Mouse (Mus musculus) hindbrain, embryonic 12.5 days (tissue): ENCODE data around the gene Fcho2. TPM values are rescaled to one million over a fixed set of nuclear protein-coding genes. Genes with fewer than 3 reads are reported as not detected.

Source experiments
- ATAC-seq: fragments of 200-750 bp; cut with Nextera tagmentation; 2 replicates; pipeline ENCODE4 v1.8.0; 2017; ENCODE audit warnings: moderate TSS enrichment; ENCODE audit not compliant: low FRiP score
- H3K27ac ChIP-seq: fragments of 300-500 bp; sonication (generic); 2 replicates; pipeline ENCODE4 v1.5.1; 2016; ENCODE audit warnings: mild to moderate bottlenecking
- H3K27me3 ChIP-seq: fragments of 300-500 bp; sonication (generic); 2 replicates; pipeline ENCODE4 v1.6.1; 2016; ENCODE audit warnings: mild to moderate bottlenecking
- H3K36me3 ChIP-seq: fragments of 300-500 bp; sonication (generic); 2 replicates; pipeline ENCODE4 v1.6.1; 2016; ENCODE audit warnings: mild to moderate bottlenecking
- H3K4me1 ChIP-seq: fragments of 300-500 bp; sonication (generic); 2 replicates; pipeline ENCODE4 v1.6.1; 2016
- H3K4me2 ChIP-seq: fragments of 300-500 bp; sonication (generic); replicated peaks from 2 replicates; pipeline ENCODE4 v1.6.1; 2016; ENCODE audit warnings: mild to moderate bottlenecking
- H3K4me3 ChIP-seq: fragments of 300-500 bp; sonication (generic); 2 replicates; pipeline ENCODE4 v1.5.1; 2016; ENCODE audit warnings: mild to moderate bottlenecking
- H3K9ac ChIP-seq: fragments of 300-500 bp; sonication (generic); 2 replicates; pipeline ENCODE4 v1.6.1; 2016; ENCODE audit warnings: mild to moderate bottlenecking, moderate library complexity
- H3K9me3 ChIP-seq: fragments of 300-500 bp; sonication (generic); replicated peaks from 2 replicates; pipeline ENCODE4 v1.6.1; 2016; ENCODE audit warnings: mild to moderate bottlenecking
- WGBS: fragments of 180-500 bp; shearing (Covaris S2); methylation state at CpG from one replicate; pipeline ENCODE4 v1.1.7; 2016; 5-methylcytosine and 5-hydroxymethylcytosine counted together
- polyA plus RNA-seq: library from polyadenylated mRNA; unstranded; fragments of >200 nt; fragmentation: Nextera tagmentation; extraction: Ambion mirVana; gene quantifications from 2 replicates; pipeline ENCODE4 v1.2.1, GENCODE M21; 2016

The Fcho2 gene
- polyA plus RNA-seq, 1 experiment from 2014 or later = 48.3 TPM

DNA sequence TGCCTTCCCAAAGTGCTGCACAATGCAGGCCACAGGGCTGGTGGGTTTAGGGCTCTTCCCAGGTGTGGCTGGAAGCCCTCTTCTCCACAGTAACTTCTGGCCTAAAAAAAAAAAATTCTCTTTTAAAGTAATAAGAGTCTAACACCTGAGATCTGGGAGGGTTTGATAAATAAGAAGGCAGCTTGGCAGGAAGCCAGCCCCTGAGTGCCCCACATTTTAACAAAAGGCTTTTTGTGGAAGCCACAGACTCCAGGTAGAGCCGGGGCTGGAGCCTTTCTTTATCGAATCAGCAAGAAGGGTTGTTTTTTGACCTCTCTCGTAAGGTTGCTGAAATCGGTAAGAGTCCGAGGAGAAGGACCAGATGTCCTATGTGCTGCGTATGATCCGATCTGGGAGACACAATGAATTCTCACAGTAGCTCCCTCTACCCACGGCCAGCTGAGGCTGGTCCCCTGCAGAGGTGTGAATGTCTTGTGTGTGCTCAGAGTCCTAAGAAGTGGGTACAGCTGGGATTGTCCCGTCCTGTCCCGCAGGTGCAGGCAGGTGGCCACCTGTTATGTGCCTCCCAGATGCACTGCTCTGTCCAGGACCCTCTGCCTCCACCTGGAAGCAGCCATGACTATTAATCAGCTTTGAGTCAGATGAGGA is 114.5 kb downstream of the Fcho2 start:
- no peak overlapping the region for H3K27ac ChIP-seq
- no peaks in the 10 kb centered on the region for H3K36me3 ChIP-seq
- no peaks in the 10 kb centered on the region for H3K9me3 ChIP-seq
- no peak overlapping the region for H3K4me2 ChIP-seq
- H3K27me3 ChIP-seq = peaks cover 8% of the 10 kb centered on the region
- H3K4me1 ChIP-seq = 0 out of 2 replicates have a peak, but pooled peaks cover 5% of the 10 kb centered on the region
- ATAC-seq = no peak
- H3K4me3 ChIP-seq = no peak overlapping the region
- H3K9ac ChIP-seq = no peak overlapping the region
- 56% methylated on average over 10 of the region's 10 CpGs for WGBS

DNA sequence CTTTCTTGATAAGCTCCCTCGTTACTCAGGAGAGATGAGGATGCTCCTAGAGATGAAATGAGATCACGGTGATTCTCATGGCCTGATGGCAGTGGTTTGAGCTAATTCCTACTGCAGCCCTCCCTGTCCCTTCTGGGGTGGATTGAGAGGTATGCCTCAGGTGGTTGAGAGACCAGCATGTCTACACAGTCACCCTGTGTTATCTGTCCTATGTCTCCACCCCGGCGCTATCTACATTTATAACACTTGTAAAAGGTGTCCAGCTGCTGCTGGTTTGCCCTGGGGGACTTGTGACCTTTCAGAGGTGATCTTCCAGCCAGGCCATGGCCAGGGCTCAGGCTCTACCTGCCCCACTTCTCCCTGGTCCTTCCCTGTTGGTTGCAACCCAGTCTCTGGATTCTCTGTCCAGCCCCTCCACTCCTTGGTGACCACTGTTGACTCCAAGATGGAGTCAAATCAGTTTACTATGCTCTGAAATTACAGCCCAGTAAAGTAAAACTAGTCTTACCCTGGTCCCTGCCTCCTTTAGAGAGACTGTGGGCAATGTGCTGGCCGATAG is 115.2 kb downstream of the Fcho2 start:
- H3K4me2 ChIP-seq = no peak overlapping the region
- H3K27me3 ChIP-seq = peaks cover 15% of the 10 kb centered on the region
- no peak overlapping the region for H3K4me3 ChIP-seq
- no peak overlapping the region for H3K9ac ChIP-seq
- WGBS = 90% methylated on average over 5 of the region's 5 CpGs
- H3K27ac ChIP-seq = no peak overlapping the region
- ATAC-seq = no peak
- H3K4me1 ChIP-seq = peaks cover 7% of the 10 kb centered on the region; the same call in 1 of the 2 replicates
- no peaks in the 10 kb centered on the region for H3K9me3 ChIP-seq
- no peaks in the 10 kb centered on the region for H3K36me3 ChIP-seq

DNA sequence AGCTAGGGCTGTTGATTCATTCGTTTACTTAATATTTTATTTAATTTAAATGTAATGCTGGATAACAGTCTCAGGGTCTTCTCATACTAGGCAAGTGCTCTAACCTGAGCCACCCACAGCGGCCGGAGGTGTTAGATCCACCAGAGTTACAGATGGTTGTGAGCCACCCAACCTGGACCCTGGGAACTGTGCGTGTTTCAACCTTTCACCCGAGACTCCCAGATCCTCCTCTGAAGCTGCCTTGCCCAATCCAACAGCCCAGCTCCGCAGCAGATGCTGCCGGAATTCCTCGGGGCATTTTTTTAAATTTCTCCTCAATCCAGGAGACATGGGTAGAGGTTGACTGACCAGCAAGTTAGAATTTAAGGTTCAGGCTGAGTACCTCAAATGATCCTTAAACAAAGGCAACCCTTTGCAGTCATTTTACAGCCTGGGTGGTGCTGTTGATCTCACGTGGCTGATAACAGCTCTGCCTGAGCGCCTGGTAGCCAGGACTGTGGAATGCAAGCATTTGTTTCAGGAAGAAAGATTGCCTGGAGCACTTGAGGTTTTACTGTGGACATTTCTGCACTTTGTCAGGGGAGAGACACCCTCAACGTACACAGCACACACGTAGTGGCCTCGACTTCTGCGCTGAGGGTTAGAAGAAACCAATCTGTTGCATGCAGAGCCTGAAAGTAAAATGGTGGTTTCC is 116.1 kb downstream of the Fcho2 start:
- Histone ChIP-seq H3K9ac (no peak overlapping the region), H3K27me3 (peaks cover 24% of the 10 kb centered on the region), H3K27ac (no peak overlapping the region), H3K4me2 (no peak overlapping the region), H3K36me3 (no peaks in the 10 kb centered on the region), H3K4me3 (no peak overlapping the region), H3K9me3 (no peaks in the 10 kb centered on the region), H3K4me1 (peaks cover 13% of the 10 kb centered on the region)
- 76% methylated on average over 14 of the region's 14 CpGs for WGBS
- ATAC-seq = no peak

DNA sequence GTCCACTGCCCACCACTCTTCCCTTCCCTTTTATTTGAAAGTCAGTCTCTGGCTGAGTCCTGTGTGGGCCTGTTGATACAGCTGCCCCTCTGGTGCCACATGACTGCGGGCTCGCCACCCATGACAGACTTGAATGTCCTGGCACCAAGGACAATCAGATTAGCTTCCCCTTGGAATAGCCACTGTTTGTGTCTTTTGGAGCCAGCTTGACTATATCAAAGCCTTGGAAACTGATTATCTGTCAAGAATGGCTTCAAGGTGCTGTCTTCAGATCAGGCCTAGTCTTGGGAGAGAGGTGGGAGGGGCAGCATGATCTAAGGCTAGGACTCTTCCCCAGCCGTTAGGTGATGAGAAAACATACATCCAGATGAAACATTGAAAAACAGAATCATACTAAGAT is 118.5 kb downstream of the Fcho2 start:
- 94% methylated on average over 3 of the region's 3 CpGs for WGBS
- peaks cover 36% of the 10 kb centered on the region for H3K27me3 ChIP-seq
- peaks cover 13% of the 10 kb centered on the region for H3K4me1 ChIP-seq
- ATAC-seq = no peak
- H3K9me3 ChIP-seq = no peaks in the 10 kb centered on the region
- no peak overlapping the region for H3K4me2 ChIP-seq
- H3K9ac ChIP-seq = no peak overlapping the region
- H3K27ac ChIP-seq = no peak overlapping the region
- no peaks in the 10 kb centered on the region for H3K36me3 ChIP-seq
- H3K4me3 ChIP-seq = no peak overlapping the region

DNA sequence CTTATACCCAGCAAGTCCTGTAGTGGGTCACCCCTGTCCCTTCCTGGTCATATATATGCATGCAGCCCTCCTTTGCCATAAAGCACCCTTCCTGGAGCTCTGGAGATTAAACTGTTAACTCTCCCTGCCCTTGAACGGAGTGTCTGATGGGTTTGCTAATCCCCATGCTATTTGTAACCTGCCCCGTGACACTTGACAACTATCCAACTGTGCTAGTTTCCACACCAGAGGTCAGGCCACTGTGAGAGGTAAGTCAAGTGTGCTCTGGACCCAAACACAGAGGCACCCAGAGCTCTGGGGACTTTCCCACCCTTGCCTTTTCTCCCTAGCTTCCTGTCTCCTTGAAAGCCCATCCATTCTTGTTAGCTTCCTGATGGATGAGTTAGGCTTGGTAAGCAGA is 119.7 kb downstream of the Fcho2 start:
- H3K9ac ChIP-seq = no peak overlapping the region
- H3K4me1 ChIP-seq = peaks cover 9% of the 10 kb centered on the region
- no peaks in the 10 kb centered on the region for H3K36me3 ChIP-seq
- peaks cover 38% of the 10 kb centered on the region for H3K27me3 ChIP-seq
- 40% methylated on average over 2 of the region's 2 CpGs for WGBS
- no peaks in the 10 kb centered on the region for H3K9me3 ChIP-seq
- no peak overlapping the region for H3K27ac ChIP-seq
- H3K4me2 ChIP-seq = no peak overlapping the region
- H3K4me3 ChIP-seq = no peak overlapping the region
- no peak for ATAC-seq

DNA sequence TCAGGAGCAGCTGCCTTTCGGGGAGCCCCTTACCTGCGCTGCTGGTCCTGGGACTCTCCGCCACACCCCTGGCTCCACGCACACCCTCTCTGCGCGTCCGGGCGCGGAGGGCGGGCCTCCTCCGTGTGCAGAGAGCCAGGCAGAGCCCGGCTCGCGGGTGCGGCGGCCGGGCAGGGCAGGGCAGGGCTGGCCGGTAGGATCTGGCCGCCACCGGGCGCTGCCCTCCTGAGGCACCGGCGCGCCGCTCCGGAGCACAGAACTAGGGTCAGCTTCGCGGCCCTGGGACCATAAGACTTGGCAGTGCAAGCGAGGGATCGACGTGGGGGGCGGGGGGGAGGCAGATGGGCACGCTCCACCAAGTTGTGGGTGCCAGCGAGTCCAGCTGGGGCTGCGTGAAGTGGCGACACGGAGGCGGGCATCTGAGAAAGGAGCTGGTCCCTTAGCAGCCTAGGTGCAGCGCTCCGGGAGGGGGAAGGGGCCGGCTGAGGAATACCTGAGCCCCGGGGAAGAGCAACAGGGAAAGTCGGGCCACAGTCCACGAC is 120.4 kb downstream of the Fcho2 start, which contains the start of gene Tmem171:
Gene Tmem171 (minus strand): TSS at position 62 of the 542 bp plus-strand sequence.
- no peak within 1 kb of the TSS for H3K27ac ChIP-seq
- H3K9ac ChIP-seq = peak within 1 kb of the TSS; percentile 53; the same call in 1 of the 2 replicates
- peak within 1 kb of the TSS; percentile 68 for H3K4me2 ChIP-seq
- WGBS = 9% methylated on average over 43 of the region's 44 CpGs
- H3K27me3 ChIP-seq = peaks cover 38% of the 10 kb centered on the region
- no peaks in the 10 kb centered on the region for H3K36me3 ChIP-seq
- H3K4me3 ChIP-seq = peak within 1 kb of the TSS; percentile 35
- ATAC-seq = no peak
- peaks cover 9% of the 10 kb centered on the region for H3K4me1 ChIP-seq
- H3K9me3 ChIP-seq = no peaks in the 10 kb centered on the region

DNA sequence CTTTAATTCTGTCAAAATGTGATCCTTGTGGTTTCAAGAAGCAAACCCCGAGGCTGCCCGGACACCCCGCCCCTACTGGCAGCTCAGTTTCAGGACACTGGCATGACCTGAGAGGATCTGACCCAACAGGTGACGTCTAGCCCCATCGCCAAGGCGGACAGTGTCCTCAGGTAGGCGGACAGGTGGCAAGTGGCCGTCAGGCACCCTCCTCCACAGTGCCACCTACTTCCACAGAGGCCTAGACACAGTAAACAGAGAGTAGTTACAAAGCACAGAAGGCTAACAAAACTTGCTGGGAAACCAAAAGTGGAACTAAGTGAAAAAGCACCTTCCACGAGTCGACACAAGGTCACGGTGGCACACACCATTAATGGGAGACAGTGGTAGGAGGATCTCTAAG is 121.9 kb downstream of the Fcho2 start:
- Histone ChIP-seq H3K4me3 (no peak overlapping the region), H3K27ac (no peak overlapping the region), H3K4me1 (peaks cover 10% of the 10 kb centered on the region), H3K4me2 (no peak overlapping the region), H3K27me3 (peaks cover 38% of the 10 kb centered on the region), H3K9me3 (no peaks in the 10 kb centered on the region), H3K36me3 (no peaks in the 10 kb centered on the region), H3K9ac (no peak overlapping the region)
- 90% methylated on average over 11 of the region's 11 CpGs for WGBS
- ATAC-seq = no peak

DNA sequence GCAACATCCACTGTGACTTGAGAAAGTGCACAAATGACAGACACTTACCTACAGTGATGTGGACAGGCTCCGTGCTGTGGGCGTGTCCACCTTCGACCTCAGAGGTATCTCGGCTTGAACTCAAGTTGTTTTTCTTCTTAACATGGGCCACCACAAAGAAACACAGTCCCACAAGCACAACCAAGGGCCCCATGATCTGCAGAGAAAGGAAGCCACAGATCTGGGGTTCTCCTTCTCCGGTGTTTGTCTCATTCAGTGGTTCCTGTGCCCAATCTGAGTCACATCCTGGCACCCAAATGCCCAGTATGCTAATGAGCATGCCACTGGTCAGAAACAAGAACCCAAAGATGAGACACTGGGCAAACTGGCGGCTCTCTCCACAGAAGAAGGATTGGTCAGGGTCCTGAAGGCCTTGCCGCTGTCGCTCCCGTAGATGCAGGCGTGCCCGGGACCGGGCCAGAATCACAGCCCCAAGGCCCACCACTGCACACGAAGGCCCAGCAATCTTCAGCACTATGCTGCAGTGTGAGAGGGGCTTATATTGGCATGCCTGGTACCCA is 123.2 kb downstream of the Fcho2 start:
- no peak for ATAC-seq
- no peak overlapping the region for H3K9ac ChIP-seq
- no peak overlapping the region for H3K4me2 ChIP-seq
- no peak overlapping the region for H3K27ac ChIP-seq
- peaks cover 35% of the 10 kb centered on the region for H3K27me3 ChIP-seq
- H3K9me3 ChIP-seq = no peaks in the 10 kb centered on the region
- H3K36me3 ChIP-seq = no peaks in the 10 kb centered on the region
- H3K4me1 ChIP-seq = peaks cover 18% of the 10 kb centered on the region
- WGBS = 93% methylated on average over 13 of the region's 13 CpGs
- H3K4me3 ChIP-seq = no peak overlapping the region

DNA sequence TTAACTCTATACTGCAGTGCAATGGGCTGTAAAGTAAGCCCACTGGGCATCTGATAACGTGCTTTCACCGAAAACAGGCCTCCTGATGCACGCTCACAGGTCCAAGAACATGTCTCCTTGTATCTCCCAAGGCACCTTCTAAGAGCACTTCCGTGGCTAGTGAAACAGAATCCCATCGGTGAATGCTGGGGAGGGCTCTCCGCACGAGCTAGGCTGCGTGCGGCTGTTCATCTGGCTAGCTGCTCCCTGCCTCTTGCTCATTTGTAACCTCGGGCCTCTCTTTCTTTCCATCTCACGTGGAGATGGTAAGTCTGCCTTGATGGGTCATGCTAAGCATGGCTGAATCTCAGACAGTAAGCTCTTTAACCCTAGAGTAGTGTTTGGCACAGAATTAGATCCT is 124.4 kb downstream of the Fcho2 start:
- no peak overlapping the region for H3K4me3 ChIP-seq

DNA sequence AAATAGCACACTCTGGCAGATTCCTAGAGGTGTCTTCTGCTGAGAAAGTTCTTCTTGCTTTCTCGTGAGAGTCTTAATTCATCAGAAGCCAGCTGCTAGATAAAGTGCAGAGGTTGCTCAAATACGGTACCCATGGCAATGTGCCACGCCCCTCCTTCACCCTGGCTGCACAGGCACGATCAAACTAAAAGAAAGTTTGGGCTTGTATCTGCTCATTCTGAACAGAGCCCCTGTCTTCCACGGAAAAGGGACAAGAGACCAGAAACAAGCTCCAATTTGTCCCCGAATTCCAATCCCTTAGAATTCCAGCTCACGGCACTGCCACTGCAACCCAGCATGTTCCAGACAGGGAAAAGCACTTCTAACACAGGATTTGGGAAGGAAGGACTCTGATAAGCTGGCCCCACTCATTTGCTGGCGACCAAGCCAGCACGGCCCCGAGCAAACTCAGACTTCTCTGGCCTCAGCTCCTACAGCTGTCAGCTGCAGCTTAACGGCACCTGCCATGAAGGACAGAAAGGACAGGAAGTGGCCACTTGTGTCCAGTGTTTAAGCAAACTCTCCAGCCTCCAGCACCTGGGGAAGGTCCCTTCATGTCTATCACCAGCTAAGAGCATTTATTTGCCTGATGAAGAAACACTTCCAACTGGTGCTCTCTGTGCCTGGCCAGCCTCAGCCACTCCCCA is 125.5 kb downstream of the Fcho2 start:
- Histone ChIP-seq H3K9ac (no peak overlapping the region), H3K27ac (no peak overlapping the region), H3K27me3 (peaks cover 20% of the 10 kb centered on the region), H3K4me3 (no peak overlapping the region), H3K36me3 (no peaks in the 10 kb centered on the region), H3K4me2 (no peak overlapping the region), H3K4me1 (peaks cover 13% of the 10 kb centered on the region), H3K9me3 (no peaks in the 10 kb centered on the region)
- ATAC-seq = no peak
- 79% methylated on average over 11 of the region's 11 CpGs for WGBS

More for the DNA sequence above, 124.4 kb downstream of the Fcho2 start:
- Histone ChIP-seq H3K4me2 (no peak overlapping the region), H3K9ac (no peak overlapping the region), H3K27ac (no peak overlapping the region), H3K27me3 (peaks cover 31% of the 10 kb centered on the region), H3K36me3 (no peaks in the 10 kb centered on the region), H3K4me1 (peaks cover 18% of the 10 kb centered on the region), H3K9me3 (no peaks in the 10 kb centered on the region)
- ATAC-seq = no peak
- 87% methylated on average over 11 of the region's 11 CpGs for WGBS

DNA sequence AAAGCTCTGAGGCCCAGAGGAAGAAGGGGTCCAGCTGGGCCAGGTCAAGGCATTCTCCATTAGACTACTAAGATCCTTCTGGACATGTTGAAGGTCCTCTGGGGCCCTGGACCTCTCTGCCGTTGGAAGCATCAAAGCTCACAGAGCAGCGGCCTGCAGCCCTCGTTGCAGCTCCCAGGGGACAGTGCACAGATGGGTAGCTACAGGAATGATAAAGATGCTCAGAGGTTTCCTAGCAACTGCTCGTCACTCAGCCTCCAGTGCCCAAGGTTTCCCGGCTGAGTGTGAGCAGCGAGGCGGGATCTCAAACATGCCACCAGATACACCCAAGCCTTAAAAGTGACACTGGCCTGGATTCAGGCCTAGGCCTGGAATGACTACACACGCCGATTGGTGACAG is 127.3 kb downstream of the Fcho2 start:
- ATAC-seq = peak; percentile 64; the same call in 1 of the 2 replicates
- Histone ChIP-seq H3K27me3 (0 out of 2 replicates have a peak, but pooled peaks cover 3% of the 10 kb centered on the region), H3K4me3 (no peak overlapping the region), H3K9me3 (no peaks in the 10 kb centered on the region), H3K4me1 (peaks cover 10% of the 10 kb centered on the region), H3K9ac (no peak overlapping the region), H3K27ac (no peak overlapping the region), H3K36me3 (no peaks in the 10 kb centered on the region), H3K4me2 (no peak overlapping the region)
- 47% methylated on average over 9 of the region's 9 CpGs for WGBS
